Mouse (Mus musculus): Measurements from ENCODE around the gene Klf6. TPM values are rescaled to one million over a fixed set of nuclear protein-coding genes. Genes with fewer than 3 reads are reported as not detected.

Gene Klf6
- 25.7 and 31.5 TPM in 2 replicates for polyA plus RNA-seq (2014; fragmentation: Nextera tagmentation; extraction: Ambion mirVana)

DNA sequence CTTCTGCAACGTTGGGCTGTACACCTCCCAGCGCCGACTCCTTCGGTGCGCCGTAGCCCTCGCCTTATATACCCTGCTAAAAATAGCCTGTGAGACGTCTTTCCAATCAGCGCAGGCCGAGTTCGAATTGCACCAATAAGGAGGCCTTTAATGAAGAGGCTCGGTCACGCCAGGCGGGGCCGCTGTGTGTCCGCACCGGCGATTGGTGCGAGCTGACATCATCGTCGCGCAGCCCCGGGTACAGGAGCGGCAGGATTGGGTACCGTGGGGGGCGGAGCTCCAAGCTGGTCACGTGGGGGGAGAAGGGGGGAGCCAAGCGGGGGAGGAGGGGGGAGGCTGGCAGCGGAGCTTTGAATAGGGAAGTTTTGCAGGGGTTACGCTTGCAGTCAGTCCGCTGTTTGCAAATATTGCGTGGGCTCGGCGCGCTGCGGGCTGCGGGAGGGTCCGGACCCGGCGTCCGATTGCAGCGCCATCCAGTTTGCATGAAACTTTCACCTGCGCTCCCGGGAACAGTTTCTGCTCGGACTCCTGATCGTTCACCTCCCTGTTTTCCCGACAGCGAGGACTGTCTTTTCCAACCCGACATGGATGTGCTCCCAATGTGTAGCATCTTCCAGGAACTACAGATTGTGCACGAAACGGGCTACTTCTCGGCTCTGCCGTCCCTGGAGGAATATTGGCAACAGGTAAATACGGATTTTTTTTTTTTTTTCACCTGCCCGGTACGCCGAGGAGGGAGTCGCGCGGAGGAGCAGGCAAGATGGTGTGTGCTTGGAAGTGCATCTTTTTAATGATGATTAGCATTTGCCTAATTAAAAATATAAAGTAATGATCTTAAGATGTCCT, at the start of gene Klf6:
Klf6 (plus strand) TSS at position 326 of the 846 bp plus-strand sequence.
- Histone ChIP-seq H3K9me3 (ENCODE audit: control insufficient read depth, low read length) (no peaks in the 10 kb centered on the region), H3K4me3 (ENCODE audit: low read depth, low read length) (peak within 1 kb of the TSS; percentile 75), H3K27ac (ENCODE audit: low read depth, low read length) (peak within 1 kb of the TSS; percentile 95), H3K4me2 (peak within 1 kb of the TSS; percentile 83), H3K27me3 (replicated peaks; ENCODE audit: control insufficient read depth, insufficient read depth, low read length) (no peaks in the 10 kb centered on the region), H3K9ac (ENCODE audit: low read depth, low read length) (peak within 1 kb of the TSS; percentile 83), H3K36me3 (ENCODE audit: control insufficient read depth, insufficient read depth, low read length) (peaks cover 11% of the 10 kb centered on the region), H3K4me1 (replicated peaks; ENCODE audit: control insufficient read depth, insufficient read depth, low read length) (peaks cover 5% of the 10 kb centered on the region)
- under 1% methylated on average over 59 of the region's 60 CpGs for WGBS
- ATAC-seq (replicated peaks; ENCODE audit: low FRiP score), result peak; percentile 99
- DNase-seq (ENCODE audit: low spot score), result peak; percentile 96

- no peak overlapping the region for H3K27ac ChIP-seq (ENCODE audit: low read depth, low read length)
- H3K36me3 ChIP-seq (ENCODE audit: control insufficient read depth, insufficient read depth, low read length), result no peaks in the 10 kb centered on the region
- H3K27me3 ChIP-seq (replicated peaks; ENCODE audit: control insufficient read depth, insufficient read depth, low read length), result no peaks in the 10 kb centered on the region
- H3K9me3 ChIP-seq (ENCODE audit: control insufficient read depth, low read length), result no peaks in the 10 kb centered on the region
- no peaks in the 10 kb centered on the region for H3K4me1 ChIP-seq (replicated peaks; ENCODE audit: control insufficient read depth, insufficient read depth, low read length)
- ATAC-seq (replicated peaks; ENCODE audit: low FRiP score), result no peak
- H3K4me2 ChIP-seq, result no peak overlapping the region
- no peak overlapping the region for H3K4me3 ChIP-seq (ENCODE audit: low read depth, low read length)
- no peak for DNase-seq (ENCODE audit: low spot score)
- WGBS, result 80% methylated on average over 9 of the region's 9 CpGs
- H3K9ac ChIP-seq (ENCODE audit: low read depth, low read length), result no peak overlapping the region
These were observed 47.8 kb upstream of the Klf6 start for GRCm38 (mm10) chr13:5813433-5813832.

GRCm38 (mm10) chr13:5817250-5817649, 44.0 kb upstream of the Klf6 start:
- no peak for ATAC-seq (replicated peaks; ENCODE audit: low FRiP score)
- 67% methylated on average over 3 of the region's 3 CpGs for WGBS
- Histone ChIP-seq H3K36me3 (ENCODE audit: control insufficient read depth, insufficient read depth, low read length) (no peaks in the 10 kb centered on the region), H3K4me2 (no peak overlapping the region), H3K9ac (ENCODE audit: low read depth, low read length) (no peak overlapping the region), H3K9me3 (ENCODE audit: control insufficient read depth, low read length) (no peaks in the 10 kb centered on the region), H3K27ac (ENCODE audit: low read depth, low read length) (no peak overlapping the region), H3K4me1 (replicated peaks; ENCODE audit: control insufficient read depth, insufficient read depth, low read length) (no peaks in the 10 kb centered on the region), H3K4me3 (ENCODE audit: low read depth, low read length) (no peak overlapping the region), H3K27me3 (replicated peaks; ENCODE audit: control insufficient read depth, insufficient read depth, low read length) (no peaks in the 10 kb centered on the region)
- DNase-seq (ENCODE audit: low spot score), result no peak

DNA sequence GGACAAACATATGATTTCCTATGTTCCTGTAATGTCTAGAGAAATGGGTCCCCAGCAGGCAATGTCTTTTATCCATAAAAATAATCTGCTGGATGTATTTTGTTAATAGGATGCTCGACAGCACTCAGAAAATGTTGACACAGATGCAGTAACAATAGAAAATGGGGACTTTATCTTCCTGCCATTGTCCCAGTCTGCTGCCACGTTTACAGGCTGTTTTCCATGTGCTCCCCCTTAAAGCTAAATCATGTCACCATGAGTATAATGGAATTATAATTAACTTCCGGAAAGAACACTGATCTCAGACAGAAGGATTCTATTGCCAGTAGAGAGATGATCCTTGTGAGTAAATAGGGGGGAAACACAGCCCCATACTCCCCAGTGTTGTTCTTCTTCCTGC, 42.1 kb upstream of the Klf6 start:
- ATAC-seq (replicated peaks; ENCODE audit: low FRiP score), result no peak
- Histone ChIP-seq H3K4me2 (no peak overlapping the region), H3K9me3 (ENCODE audit: control insufficient read depth, low read length) (no peaks in the 10 kb centered on the region), H3K9ac (ENCODE audit: low read depth, low read length) (no peak overlapping the region), H3K4me1 (replicated peaks; ENCODE audit: control insufficient read depth, insufficient read depth, low read length) (0 out of 2 replicates have a peak, but pooled peaks cover 2% of the 10 kb centered on the region), H3K27ac (ENCODE audit: low read depth, low read length) (no peak overlapping the region), H3K36me3 (ENCODE audit: control insufficient read depth, insufficient read depth, low read length) (no peaks in the 10 kb centered on the region), H3K27me3 (replicated peaks; ENCODE audit: control insufficient read depth, insufficient read depth, low read length) (no peaks in the 10 kb centered on the region), H3K4me3 (ENCODE audit: low read depth, low read length) (no peak overlapping the region)
- 67% methylated on average over 3 of the region's 3 CpGs for WGBS
- DNase-seq (ENCODE audit: low spot score), result no peak

DNA sequence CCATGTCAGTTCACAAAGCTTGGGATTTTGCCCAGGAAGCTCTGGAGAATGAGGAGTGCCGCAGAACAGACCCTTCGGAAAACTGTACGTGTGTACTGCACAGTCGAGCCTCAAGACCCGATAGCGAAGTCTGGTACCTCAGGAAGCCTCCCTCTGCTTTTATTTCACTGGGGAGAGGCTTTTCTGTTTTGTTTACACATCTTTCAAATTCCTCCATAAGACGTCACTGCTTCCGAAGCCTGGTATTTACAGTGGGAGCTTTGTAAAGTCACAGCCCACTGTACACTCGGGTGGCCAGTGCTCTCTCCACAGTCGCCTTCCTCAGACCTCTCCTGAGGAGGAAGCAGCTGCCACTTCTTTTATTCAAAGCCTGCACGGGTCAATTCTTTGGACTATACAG, 38.7 kb upstream of the Klf6 start:
- ATAC-seq (replicated peaks; ENCODE audit: low FRiP score), result no peak
- H3K27ac ChIP-seq (ENCODE audit: low read depth, low read length), result no peak overlapping the region
- no peak overlapping the region for H3K4me3 ChIP-seq (ENCODE audit: low read depth, low read length)
- H3K27me3 ChIP-seq (replicated peaks; ENCODE audit: control insufficient read depth, insufficient read depth, low read length), result no peaks in the 10 kb centered on the region
- H3K36me3 ChIP-seq (ENCODE audit: control insufficient read depth, insufficient read depth, low read length), result no peaks in the 10 kb centered on the region
- WGBS, result 58% methylated on average over 11 of the region's 11 CpGs
- no peaks in the 10 kb centered on the region for H3K9me3 ChIP-seq (ENCODE audit: control insufficient read depth, low read length)
- peak overlapping the region; percentile 17; the same call in 1 of the 2 replicates for H3K4me2 ChIP-seq
- H3K9ac ChIP-seq (ENCODE audit: low read depth, low read length), result no peak overlapping the region
- 0 out of 2 replicates have a peak, but pooled peaks cover 4% of the 10 kb centered on the region for H3K4me1 ChIP-seq (replicated peaks; ENCODE audit: control insufficient read depth, insufficient read depth, low read length)
- no peak for DNase-seq (ENCODE audit: low spot score)

DNA sequence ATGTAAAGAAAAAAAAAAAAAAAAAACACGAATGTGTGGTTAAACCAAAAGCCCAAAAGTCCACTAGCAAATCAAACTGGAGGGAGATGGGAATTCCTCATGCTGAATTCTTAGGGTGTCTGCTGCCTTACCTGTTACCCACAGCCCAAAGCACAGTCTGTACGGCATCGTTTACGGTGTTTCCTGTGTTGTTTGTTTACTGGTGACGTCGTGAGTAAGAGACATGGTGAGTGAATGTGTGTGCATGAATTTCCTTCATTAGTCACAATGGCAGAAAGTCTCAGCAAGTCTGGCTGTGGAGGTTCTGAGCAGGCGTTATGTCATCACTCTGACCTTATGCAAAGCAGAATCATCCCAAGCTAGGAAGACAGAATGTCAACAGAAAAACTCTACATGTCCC, 38.1 kb upstream of the Klf6 start:
- ATAC-seq (replicated peaks; ENCODE audit: low FRiP score) (no peak), DNase-seq (ENCODE audit: low spot score) (no peak)
- 0 out of 2 replicates have a peak, but pooled peaks cover 4% of the 10 kb centered on the region for H3K4me1 ChIP-seq (replicated peaks; ENCODE audit: control insufficient read depth, insufficient read depth, low read length)
- no peaks in the 10 kb centered on the region for H3K36me3 ChIP-seq (ENCODE audit: control insufficient read depth, insufficient read depth, low read length)
- no peaks in the 10 kb centered on the region for H3K9me3 ChIP-seq (ENCODE audit: control insufficient read depth, low read length)
- 71% methylated on average over 7 of the region's 7 CpGs for WGBS
- no peak overlapping the region for H3K9ac ChIP-seq (ENCODE audit: low read depth, low read length)
- H3K4me2 ChIP-seq, result no peak overlapping the region
- H3K27ac ChIP-seq (ENCODE audit: low read depth, low read length), result no peak overlapping the region
- no peak overlapping the region for H3K4me3 ChIP-seq (ENCODE audit: low read depth, low read length)
- no peaks in the 10 kb centered on the region for H3K27me3 ChIP-seq (replicated peaks; ENCODE audit: control insufficient read depth, insufficient read depth, low read length)

DNA sequence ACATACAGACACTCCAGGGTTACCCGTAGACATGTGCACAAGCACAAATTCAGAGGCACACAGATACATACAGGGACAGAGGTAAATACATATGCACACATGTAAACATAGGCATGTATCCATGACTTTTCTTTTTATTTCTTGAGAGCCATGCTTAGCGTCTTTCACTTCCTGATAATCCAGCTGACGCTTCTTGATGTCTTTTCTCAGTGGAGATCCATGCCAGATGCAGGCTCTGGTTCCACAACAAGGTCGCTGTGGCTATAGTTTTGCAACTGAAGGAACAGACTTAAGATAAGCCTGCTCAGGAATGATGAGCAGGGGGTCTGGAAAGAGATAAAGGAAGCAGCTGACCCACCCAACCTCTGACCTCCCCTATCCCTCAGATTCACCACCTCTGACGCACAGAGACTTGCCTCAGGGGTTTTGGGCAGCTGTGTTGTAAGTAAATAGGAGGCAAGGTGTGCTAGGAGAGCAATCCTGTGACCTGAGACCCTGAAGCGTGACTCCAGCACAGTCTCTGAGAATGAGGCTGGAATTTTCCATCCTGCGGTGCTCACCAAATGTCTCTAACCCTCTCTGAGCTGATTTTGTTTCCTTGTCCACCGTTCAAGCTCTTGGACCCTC, 37.0 kb upstream of the Klf6 start:
- no peak overlapping the region for H3K27ac ChIP-seq (ENCODE audit: low read depth, low read length)
- no peaks in the 10 kb centered on the region for H3K36me3 ChIP-seq (ENCODE audit: control insufficient read depth, insufficient read depth, low read length)
- H3K27me3 ChIP-seq (replicated peaks; ENCODE audit: control insufficient read depth, insufficient read depth, low read length), result no peaks in the 10 kb centered on the region
- H3K9ac ChIP-seq (ENCODE audit: low read depth, low read length), result no peak overlapping the region
- H3K4me3 ChIP-seq (ENCODE audit: low read depth, low read length), result no peak overlapping the region
- no peak overlapping the region for H3K4me2 ChIP-seq
- no peaks in the 10 kb centered on the region for H3K9me3 ChIP-seq (ENCODE audit: control insufficient read depth, low read length)
- ATAC-seq (replicated peaks; ENCODE audit: low FRiP score) (no peak), DNase-seq (ENCODE audit: low spot score) (no peak)
- 0 out of 2 replicates have a peak, but pooled peaks cover 4% of the 10 kb centered on the region for H3K4me1 ChIP-seq (replicated peaks; ENCODE audit: control insufficient read depth, insufficient read depth, low read length)
- WGBS, result 44% methylated on average over 8 of the region's 8 CpGs

DNA sequence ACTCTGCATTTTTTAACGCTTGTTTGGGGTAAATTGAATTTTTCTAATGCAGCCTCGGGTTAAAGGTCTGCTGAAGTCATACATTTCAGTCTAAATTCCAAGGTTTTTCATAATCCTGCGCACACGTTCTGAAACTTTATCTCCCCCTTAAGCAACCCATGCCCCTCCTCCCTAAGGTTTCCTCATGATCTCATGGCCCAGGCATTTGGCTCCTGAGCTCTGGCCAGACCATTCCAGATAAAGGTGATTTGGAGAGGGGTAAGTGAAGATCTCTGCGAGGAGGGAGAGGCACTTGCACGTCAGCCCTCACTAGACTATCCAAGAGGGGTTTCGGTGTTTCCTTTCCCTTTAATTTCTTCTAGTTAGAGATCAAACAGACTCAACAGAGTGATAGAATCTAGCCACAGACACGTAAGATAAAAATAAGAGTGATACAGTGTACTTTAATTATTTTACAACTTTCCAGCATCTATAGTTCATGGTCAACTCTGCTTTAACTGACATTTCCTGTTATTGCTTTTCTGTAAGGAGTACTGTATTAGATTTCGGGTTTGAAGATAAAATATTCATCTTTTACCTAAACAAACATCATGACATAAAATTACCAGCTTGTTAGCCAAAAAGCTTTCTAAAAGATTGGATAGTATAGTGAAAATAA, 35.0 kb upstream of the Klf6 start:
- H3K27ac ChIP-seq (ENCODE audit: low read depth, low read length), result no peak overlapping the region
- WGBS, result 36% methylated on average over 9 of the region's 9 CpGs
- no peak for ATAC-seq (replicated peaks; ENCODE audit: low FRiP score)
- no peaks in the 10 kb centered on the region for H3K9me3 ChIP-seq (ENCODE audit: control insufficient read depth, low read length)
- H3K36me3 ChIP-seq (ENCODE audit: control insufficient read depth, insufficient read depth, low read length), result no peaks in the 10 kb centered on the region
- H3K4me1 ChIP-seq (replicated peaks; ENCODE audit: control insufficient read depth, insufficient read depth, low read length), result 0 out of 2 replicates have a peak, but pooled peaks cover 4% of the 10 kb centered on the region
- no peak overlapping the region for H3K9ac ChIP-seq (ENCODE audit: low read depth, low read length)
- H3K4me2 ChIP-seq, result no peak overlapping the region
- no peak for DNase-seq (ENCODE audit: low spot score)
- H3K4me3 ChIP-seq (ENCODE audit: low read depth, low read length), result no peak overlapping the region
- H3K27me3 ChIP-seq (replicated peaks; ENCODE audit: control insufficient read depth, insufficient read depth, low read length), result no peaks in the 10 kb centered on the region

All from liver, embryonic 11.5 days (tissue).